Comparison of ENCODE assay signal across 12 mouse cellular contexts in genomic region chr13:96925991-96926725, GRCm38 (mm10). TPM values are rescaled to one million over a fixed set of nuclear protein-coding genes. Genes with fewer than 3 reads are reported as not detected.
DNase-seq lines count a peak whose midpoint lies in the region; ATAC-seq lines count a peak whose summit lies in the region.
"Had no signal": no experiment of that assay in that cellular context is flagged by ENCODE, and none has a peak within 500 bp of the region (broad histone marks: within the 10 kb centered on the region; RNA-seq: fewer than 3 reads in every experiment).

No protein-coding gene starts in this region.

- peak overlapping the region; percentile 100 for H3K4me2 ChIP-seq in kidney, embryonic 15.5 days
- peak overlapping the region; percentile 89 for H3K4me2 ChIP-seq in intestine, embryonic 15.5 days (replicated peaks)

- no peak for DNase-seq in kidney, postnatal 4 days
- DNase-seq in ZHBTc4 (ENCODE audit: low read depth, low spot score), result peak; percentile 43
- peak; percentile 26 for DNase-seq in retina, embryonic 14.5 days (ENCODE audit: low spot score)
- DNase-seq in gastrocnemius, postnatal 14 days, result no peak
- no peak for DNase-seq in B cell, adult 2 months
- DNase-seq: cerebellum, postnatal 36 days; kidney, adult 11 months had no signal

- no peaks in the 10 kb centered on the region for H3K9me3 ChIP-seq in kidney, embryonic 15.5 days (replicated peaks)
- H3K9me3 ChIP-seq in intestine, embryonic 15.5 days, result no peaks in the 10 kb centered on the region
- H3K9me3 ChIP-seq: limb, embryonic 15.5 days; midbrain, embryonic 13.5 days had no signal

- intact Hi-C loops in gastrocnemius, postnatal 14 days (cut with DNase I; ENCODE audit: low total_unique reads), result no loop called here

- 48% methylated on average over 10 of the region's 10 CpGs for WGBS in kidney, embryonic 15.5 days
- WGBS in intestine, embryonic 15.5 days, result 48% methylated on average over 10 of the region's 10 CpGs

- H3K4me1 ChIP-seq in kidney, embryonic 15.5 days, result peaks cover 29% of the 10 kb centered on the region
- peaks cover 7% of the 10 kb centered on the region; the same call in 1 of the 2 replicates for H3K4me1 ChIP-seq in intestine, embryonic 15.5 days (replicated peaks)

- no peak overlapping the region for H3K27ac ChIP-seq in kidney, embryonic 15.5 days
- H3K27ac ChIP-seq in intestine, embryonic 15.5 days, result peak overlapping the region; percentile 54; the same call in 1 of the 2 replicates
- H3K27ac ChIP-seq: limb, embryonic 15.5 days; midbrain, embryonic 13.5 days had no signal

- no peak overlapping the region for H3K9ac ChIP-seq in kidney, embryonic 15.5 days
- no peak overlapping the region for H3K9ac ChIP-seq in intestine, embryonic 15.5 days

- no peaks in the 10 kb centered on the region for H3K36me3 ChIP-seq in kidney, embryonic 15.5 days
- no peaks in the 10 kb centered on the region for H3K36me3 ChIP-seq in intestine, embryonic 15.5 days
- H3K36me3 ChIP-seq: G1E; limb, embryonic 15.5 days; midbrain, embryonic 13.5 days had no signal

- H3K4me3 ChIP-seq in kidney, embryonic 15.5 days (replicated peaks), result peak overlapping the region; percentile 80
- peak overlapping the region; percentile 65; the same call in 1 of the 2 replicates for H3K4me3 ChIP-seq in intestine, embryonic 15.5 days (replicated peaks)

- H3K27me3 ChIP-seq in kidney, embryonic 15.5 days, result peaks cover 21% of the 10 kb centered on the region
- no peaks in the 10 kb centered on the region; the same call in 1 of the 2 replicates for H3K27me3 ChIP-seq in intestine, embryonic 15.5 days (replicated peaks)

- ATAC-seq in kidney, embryonic 15.5 days (replicated peaks; ENCODE audit: low FRiP score), result no peak
- ATAC-seq in intestine, embryonic 15.5 days, result peak; percentile 80

RNA-seq across cellular contexts. Expression of gene Gcnt4, which starts 1.7 kb away (rescaled TPM):
- 1.5 and 1.6 TPM in 2 replicates for polyA plus RNA-seq in kidney, embryonic 15.5 days (2015; fragmentation: Nextera tagmentation; extraction: Ambion mirVana)
- polyA plus RNA-seq in intestine, embryonic 15.5 days (2015; fragmentation: Nextera tagmentation; extraction: Ambion mirVana), result 4.5 and 4.8 TPM in 2 replicates
- total RNA-seq in gastrocnemius, postnatal 14 days (2021), result under 1 TPM; 0.11 to 0.23 TPM
- polyA plus RNA-seq: G1E had no signal

Comparison
In these comparisons a context has a peak if more than half of its experiments do, and no peak if none do; other contexts are left out.
1. DNase-seq: peak in ZHBTc4 (single experiment) and retina, embryonic 14.5 days (single experiment); none in kidney, postnatal 4 days (0 of 2), gastrocnemius, postnatal 14 days (single experiment) and B cell, adult 2 months (0 of 2).